Mouse (Mus musculus): ENCODE measurements around the gene Ube2o. TPM values are rescaled to one million over a fixed set of nuclear protein-coding genes. Genes with fewer than 3 reads are reported as not detected.

Ube2o gene
- polyA plus RNA-seq, 1 experiment from 2014 or later = 23.5 TPM

DNA sequence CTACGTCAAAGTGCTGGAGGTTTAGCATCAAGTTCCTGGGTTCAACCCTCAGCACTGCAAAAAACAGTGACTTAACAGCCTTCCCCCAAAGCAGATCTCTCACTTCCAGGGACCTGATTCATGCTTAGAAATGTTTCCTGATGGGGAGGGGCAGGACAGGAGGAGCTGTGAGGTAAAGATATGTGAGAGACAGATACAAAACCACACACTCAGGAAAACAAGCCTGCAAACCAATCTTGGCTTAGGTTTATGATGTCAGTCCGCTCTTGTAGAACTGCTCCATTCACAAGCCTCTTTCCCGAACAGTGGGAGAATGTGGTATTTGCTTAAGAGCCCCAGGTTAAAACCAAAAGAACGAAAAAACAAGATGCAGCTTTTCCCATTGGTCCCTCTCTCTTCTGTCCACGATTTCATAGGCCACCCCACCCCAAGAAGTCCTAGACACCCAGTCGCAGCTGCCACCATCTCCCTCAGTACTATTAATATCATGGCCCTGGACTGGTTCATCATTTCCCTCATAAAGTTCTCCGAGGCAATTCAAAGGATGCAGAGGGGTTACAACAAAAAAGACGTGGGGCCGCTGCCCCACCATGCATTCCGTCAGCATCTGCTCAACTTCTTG lies 1.1 kb downstream of the Ube2o start:
- Histone ChIP-seq H3K9ac (ENCODE audit: low read length) (peak overlapping the region; percentile 91), H3K9me3 (ENCODE audit: control insufficient read depth, low read length) (no peaks in the 10 kb centered on the region), H3K36me3 (ENCODE audit: control insufficient read depth, insufficient read depth, low read length) (no peaks in the 10 kb centered on the region), H3K4me3 (ENCODE audit: low read depth, low read length) (peak overlapping the region; percentile 95), H3K27me3 (ENCODE audit: control insufficient read depth, insufficient read depth, low read length) (no peaks in the 10 kb centered on the region), H3K27ac (ENCODE audit: low read depth, low read length) (no peak overlapping the region), H3K4me2 (ENCODE audit: low read depth, low read length, severe bottlenecking) (peak overlapping the region; percentile 58), H3K4me1 (replicated peaks; ENCODE audit: control insufficient read depth, insufficient read depth, low read length) (peaks cover 2% of the 10 kb centered on the region; the same call in 1 of the 2 replicates)
- DNase-seq (ENCODE audit: low spot score) (no peak), ATAC-seq (replicated peaks; ENCODE audit: low FRiP score) (no peak)
- WGBS = 23% methylated on average over 10 of the region's 10 CpGs

GRCm38 (mm10) chr11:116579280-116579679 lies 2.0 kb downstream of the Ube2o start:
- Histone ChIP-seq H3K4me1 (replicated peaks; ENCODE audit: control insufficient read depth, insufficient read depth, low read length) (peaks cover 5% of the 10 kb centered on the region; the same call in 1 of the 2 replicates), H3K9ac (ENCODE audit: low read length) (no peak overlapping the region), H3K9me3 (ENCODE audit: control insufficient read depth, low read length) (no peaks in the 10 kb centered on the region), H3K36me3 (ENCODE audit: control insufficient read depth, insufficient read depth, low read length) (no peaks in the 10 kb centered on the region), H3K27ac (ENCODE audit: low read depth, low read length) (no peak overlapping the region), H3K4me3 (ENCODE audit: low read depth, low read length) (no peak overlapping the region), H3K4me2 (ENCODE audit: low read depth, low read length, severe bottlenecking) (no peak overlapping the region), H3K27me3 (ENCODE audit: control insufficient read depth, insufficient read depth, low read length) (no peaks in the 10 kb centered on the region)
- DNase-seq (ENCODE audit: low spot score) (no peak), ATAC-seq (replicated peaks; ENCODE audit: low FRiP score) (no peak)
- WGBS = 93% methylated on average over 3 of the region's 3 CpGs

GRCm38 (mm10) chr11:116575396-116575795 lies 5.9 kb downstream of the Ube2o start:
- 89% methylated on average over 2 of the region's 2 CpGs for WGBS
- no peak overlapping the region for H3K27ac ChIP-seq (ENCODE audit: low read depth, low read length)
- no peaks in the 10 kb centered on the region for H3K36me3 ChIP-seq (ENCODE audit: control insufficient read depth, insufficient read depth, low read length)
- H3K9me3 ChIP-seq (ENCODE audit: control insufficient read depth, low read length) = no peaks in the 10 kb centered on the region
- H3K27me3 ChIP-seq (ENCODE audit: control insufficient read depth, insufficient read depth, low read length) = no peaks in the 10 kb centered on the region
- H3K4me2 ChIP-seq (ENCODE audit: low read depth, low read length, severe bottlenecking) = no peak overlapping the region
- no peak for ATAC-seq (replicated peaks; ENCODE audit: low FRiP score)
- no peak overlapping the region for H3K4me3 ChIP-seq (ENCODE audit: low read depth, low read length)
- no peak for DNase-seq (ENCODE audit: low spot score)
- H3K4me1 ChIP-seq (replicated peaks; ENCODE audit: control insufficient read depth, insufficient read depth, low read length) = peaks cover 8% of the 10 kb centered on the region; the same call in 1 of the 2 replicates
- no peak overlapping the region for H3K9ac ChIP-seq (ENCODE audit: low read length)

DNA sequence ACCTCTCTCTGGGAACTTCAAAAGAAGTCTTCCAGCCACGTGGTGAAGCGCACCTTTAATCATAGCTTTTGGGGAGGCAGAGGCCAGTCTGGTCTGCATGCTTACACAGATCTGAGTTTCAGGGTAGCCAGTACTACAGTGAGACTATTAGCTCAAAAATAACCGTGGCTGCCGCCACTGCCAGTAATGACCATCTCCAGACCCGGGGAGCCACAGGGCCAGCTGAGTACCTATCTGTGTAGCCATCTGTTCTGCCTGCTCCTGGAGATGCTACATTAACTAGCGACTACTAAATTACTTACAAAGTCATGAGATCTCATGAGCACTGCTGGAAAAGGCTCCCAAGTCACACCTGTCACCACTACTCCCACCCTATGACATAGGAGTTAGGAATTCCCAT lies 6.3 kb downstream of the Ube2o start:
- no peaks in the 10 kb centered on the region for H3K36me3 ChIP-seq (ENCODE audit: control insufficient read depth, insufficient read depth, low read length)
- no peaks in the 10 kb centered on the region for H3K9me3 ChIP-seq (ENCODE audit: control insufficient read depth, low read length)
- DNase-seq (ENCODE audit: low spot score) = no peak
- no peak overlapping the region for H3K27ac ChIP-seq (ENCODE audit: low read depth, low read length)
- 81% methylated on average over 6 of the region's 6 CpGs for WGBS
- H3K4me3 ChIP-seq (ENCODE audit: low read depth, low read length) = no peak overlapping the region
- no peak for ATAC-seq (replicated peaks; ENCODE audit: low FRiP score)
- no peaks in the 10 kb centered on the region for H3K27me3 ChIP-seq (ENCODE audit: control insufficient read depth, insufficient read depth, low read length)
- H3K9ac ChIP-seq (ENCODE audit: low read length) = no peak overlapping the region
- peaks cover 8% of the 10 kb centered on the region; the same call in 1 of the 2 replicates for H3K4me1 ChIP-seq (replicated peaks; ENCODE audit: control insufficient read depth, insufficient read depth, low read length)
- no peak overlapping the region for H3K4me2 ChIP-seq (ENCODE audit: low read depth, low read length, severe bottlenecking)

GRCm38 (mm10) chr11:116574486-116574885 lies 6.8 kb downstream of the Ube2o start:
- Histone ChIP-seq H3K9ac (ENCODE audit: low read length) (no peak overlapping the region; the same call in 1 of the 2 replicates), H3K27ac (ENCODE audit: low read depth, low read length) (no peak overlapping the region), H3K4me2 (ENCODE audit: low read depth, low read length, severe bottlenecking) (no peak overlapping the region), H3K9me3 (ENCODE audit: control insufficient read depth, low read length) (no peaks in the 10 kb centered on the region), H3K27me3 (ENCODE audit: control insufficient read depth, insufficient read depth, low read length) (no peaks in the 10 kb centered on the region), H3K4me1 (replicated peaks; ENCODE audit: control insufficient read depth, insufficient read depth, low read length) (peaks cover 8% of the 10 kb centered on the region; the same call in 1 of the 2 replicates), H3K4me3 (ENCODE audit: low read depth, low read length) (no peak overlapping the region), H3K36me3 (ENCODE audit: control insufficient read depth, insufficient read depth, low read length) (no peaks in the 10 kb centered on the region)
- WGBS = 71% methylated on average over 6 of the region's 6 CpGs
- no peak for DNase-seq (ENCODE audit: low spot score)
- no peak for ATAC-seq (replicated peaks; ENCODE audit: low FRiP score)

- Histone ChIP-seq H3K27ac (ENCODE audit: low read depth, low read length) (no peak overlapping the region), H3K9ac (ENCODE audit: low read length) (no peak overlapping the region), H3K4me1 (replicated peaks; ENCODE audit: control insufficient read depth, insufficient read depth, low read length) (peaks cover 8% of the 10 kb centered on the region; the same call in 1 of the 2 replicates), H3K9me3 (ENCODE audit: control insufficient read depth, low read length) (no peaks in the 10 kb centered on the region), H3K36me3 (ENCODE audit: control insufficient read depth, insufficient read depth, low read length) (no peaks in the 10 kb centered on the region), H3K27me3 (ENCODE audit: control insufficient read depth, insufficient read depth, low read length) (no peaks in the 10 kb centered on the region), H3K4me3 (ENCODE audit: low read depth, low read length) (no peak overlapping the region), H3K4me2 (ENCODE audit: low read depth, low read length, severe bottlenecking) (no peak overlapping the region)
- no peak for DNase-seq (ENCODE audit: low spot score)
- no peak for ATAC-seq (replicated peaks; ENCODE audit: low FRiP score)
- 68% methylated on average over 12 of the region's 12 CpGs for WGBS
Measured at GRCm38 (mm10) chr11:116572756-116573543, 8.3 kb downstream of the Ube2o start.

DNA sequence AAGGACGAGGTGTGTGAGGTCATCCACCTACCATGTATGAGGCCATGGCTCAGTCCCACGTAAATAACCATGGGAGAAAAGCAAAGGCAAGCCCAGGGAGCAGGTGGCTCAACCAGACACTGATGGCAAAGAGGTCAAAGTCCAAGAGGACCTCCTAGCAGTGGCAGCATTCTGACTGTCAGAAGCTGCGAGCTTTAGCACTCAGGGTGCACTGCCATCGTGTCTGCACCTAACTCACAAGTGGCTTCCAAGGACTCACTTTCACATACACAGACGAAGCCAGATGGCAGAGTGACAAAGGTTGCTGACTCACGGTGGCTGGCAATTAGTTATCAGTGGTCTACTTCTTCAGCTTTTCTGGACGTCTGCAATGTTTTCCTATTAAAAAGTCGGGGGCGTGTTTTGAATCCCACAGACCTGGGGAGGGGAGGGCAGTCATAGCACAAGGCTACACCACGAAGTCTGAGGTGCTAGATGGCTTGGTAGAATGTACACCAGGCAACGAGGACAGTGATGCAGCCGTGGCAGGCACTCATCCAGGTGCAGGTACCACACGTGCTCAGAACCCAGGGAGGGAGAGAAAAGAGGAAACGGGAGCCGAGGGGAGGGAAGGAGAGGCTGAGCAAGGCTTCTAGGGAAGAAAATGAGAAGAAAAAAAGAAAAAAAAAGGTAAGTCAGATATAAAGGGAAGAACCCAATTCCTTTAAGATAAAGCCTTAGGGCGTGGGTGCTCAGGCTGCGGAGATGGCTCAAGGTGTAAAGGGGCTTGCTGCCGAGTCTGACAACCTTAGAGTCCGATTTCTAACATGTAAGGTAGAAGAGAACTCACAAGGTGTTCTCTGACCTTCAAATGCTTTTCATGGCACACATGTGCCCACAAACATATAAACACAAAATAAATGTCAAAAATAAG lies 9.2 kb downstream of the Ube2o start:
- Histone ChIP-seq H3K9ac (ENCODE audit: low read length) (no peak overlapping the region), H3K4me2 (ENCODE audit: low read depth, low read length, severe bottlenecking) (no peak overlapping the region), H3K27ac (ENCODE audit: low read depth, low read length) (no peak overlapping the region), H3K4me1 (replicated peaks; ENCODE audit: control insufficient read depth, insufficient read depth, low read length) (peaks cover 8% of the 10 kb centered on the region; the same call in 1 of the 2 replicates), H3K27me3 (ENCODE audit: control insufficient read depth, insufficient read depth, low read length) (no peaks in the 10 kb centered on the region), H3K36me3 (ENCODE audit: control insufficient read depth, insufficient read depth, low read length) (no peaks in the 10 kb centered on the region), H3K9me3 (ENCODE audit: control insufficient read depth, low read length) (no peaks in the 10 kb centered on the region), H3K4me3 (ENCODE audit: low read depth, low read length) (no peak overlapping the region)
- 89% methylated on average over 19 of the region's 19 CpGs for WGBS
- DNase-seq (ENCODE audit: low spot score) (no peak), ATAC-seq (replicated peaks; ENCODE audit: low FRiP score) (no peak)

DNA sequence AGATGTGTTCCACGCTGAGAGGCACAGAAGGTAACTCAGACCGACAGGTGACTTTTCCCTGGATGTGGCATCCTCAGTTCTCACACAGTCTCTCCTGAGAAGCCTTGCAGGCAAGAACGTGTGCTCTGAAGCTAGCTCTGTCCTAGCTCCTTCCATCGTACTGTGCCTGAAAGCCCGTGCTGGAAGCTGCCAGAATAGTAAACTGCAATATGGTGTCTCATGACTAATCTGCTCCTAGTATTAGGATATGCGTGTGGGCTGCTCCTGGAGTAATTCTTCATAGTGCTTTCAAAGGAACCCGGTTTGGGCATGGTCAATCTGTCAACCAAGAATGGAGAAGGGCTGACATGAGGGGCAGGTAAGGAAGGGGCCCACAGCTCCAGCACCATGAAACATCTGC lies 10.4 kb downstream of the Ube2o start:
- Histone ChIP-seq H3K36me3 (ENCODE audit: control insufficient read depth, insufficient read depth, low read length) (no peaks in the 10 kb centered on the region), H3K27ac (ENCODE audit: low read depth, low read length) (no peak overlapping the region), H3K9ac (ENCODE audit: low read length) (no peak overlapping the region), H3K27me3 (ENCODE audit: control insufficient read depth, insufficient read depth, low read length) (no peaks in the 10 kb centered on the region), H3K4me3 (ENCODE audit: low read depth, low read length) (no peak overlapping the region), H3K4me2 (ENCODE audit: low read depth, low read length, severe bottlenecking) (no peak overlapping the region), H3K9me3 (ENCODE audit: control insufficient read depth, low read length) (no peaks in the 10 kb centered on the region), H3K4me1 (replicated peaks; ENCODE audit: control insufficient read depth, insufficient read depth, low read length) (peaks cover 8% of the 10 kb centered on the region; the same call in 1 of the 2 replicates)
- ATAC-seq (replicated peaks; ENCODE audit: low FRiP score) = no peak
- WGBS = 92% methylated on average over 7 of the region's 7 CpGs
- no peak for DNase-seq (ENCODE audit: low spot score)

Measured in forebrain, embryonic 11.5 days (tissue).